Mouse (Mus musculus) bone marrow, adult 2 months (tissue): ENCODE data around the gene Pard6b. TPM values are rescaled to one million over a fixed set of nuclear protein-coding genes. Genes with fewer than 3 reads are reported as not detected.

ENCODE experiments used
- H3K27ac ChIP-seq: fragments of 200-500 bp; 2 replicates; pipeline ENCODE4 v1.5.1; 2012; ENCODE audit warnings: low read depth, mild to moderate bottlenecking, control low read depth, inconsistent platforms, low read length; ENCODE audit not compliant: control insufficient read depth, poor library complexity, insufficient read depth
- H3K4me1 ChIP-seq: fragments of 200-500 bp; 2 replicates; pipeline ENCODE4 v1.6.1; 2011; ENCODE audit warnings: low read length; ENCODE audit not compliant: control insufficient read depth, insufficient read depth
- H3K4me3 ChIP-seq: fragments of 200-500 bp; replicated peaks from 2 replicates; pipeline ENCODE3; 2011; ENCODE audit warnings: mild to moderate bottlenecking, low read depth, low read length, control low read depth; ENCODE audit not compliant: control insufficient read depth
- CTCF ChIP-seq: fragments of 200-500 bp; IDR thresholded peaks from 2 replicates; pipeline ENCODE4 v1.5.1; 2011; ENCODE audit warnings: low read length, control low read depth; ENCODE audit not compliant: control insufficient read depth, insufficient read depth
- POLR2A ChIP-seq: fragments of 200-500 bp; IDR thresholded peaks from 2 replicates; pipeline ENCODE4 v1.6.1; 2011; ENCODE audit warnings: low read depth, mild to moderate bottlenecking, control low read depth, low read length, borderline replicate concordance; ENCODE audit not compliant: control insufficient read depth
- WGBS: fragments of 180-500 bp; shearing (Covaris S2); methylation state at CpG from one replicate; pipeline ENCODE4 v1.1.7; 2018; 5-methylcytosine and 5-hydroxymethylcytosine counted together
- polyA plus RNA-seq: library from polyadenylated mRNA; stranded (reverse); fragments of >200 nt; gene quantifications from 2 replicates; pipeline ENCODE4 v1.2.4, GENCODE M21; 2011; ENCODE audit warnings: low replicate concordance; ENCODE audit not compliant: missing spikeins, insufficient read depth, insufficient read length

Pard6b gene
- polyA plus RNA-seq, 1 experiment, result not detected

- whole genome bisulfite sequencing, result 73% methylated on average over 5 of the region's 5 CpGs
- TF ChIP-seq POLR2A, result no peak
- no peak for TF ChIP-seq CTCF
- Histone ChIP-seq H3K27ac (no peak overlapping the region), H3K4me1 (no peaks in the 10 kb centered on the region), H3K4me3 (no peak overlapping the region)
These were observed 35.0 kb upstream of the Pard6b start for GRCm38 (mm10) chr2:168045771-168046170.

- H3K4me1 ChIP-seq, result no peaks in the 10 kb centered on the region
- TF ChIP-seq POLR2A (no peak), CTCF (no peak)
- no peak overlapping the region for H3K4me3 ChIP-seq
- no peak overlapping the region for H3K27ac ChIP-seq
- WGBS, result 85% methylated on average over 4 of the region's 4 CpGs
These were observed 34.3 kb upstream of the Pard6b start for GRCm38 (mm10) chr2:168046467-168046866.

DNA sequence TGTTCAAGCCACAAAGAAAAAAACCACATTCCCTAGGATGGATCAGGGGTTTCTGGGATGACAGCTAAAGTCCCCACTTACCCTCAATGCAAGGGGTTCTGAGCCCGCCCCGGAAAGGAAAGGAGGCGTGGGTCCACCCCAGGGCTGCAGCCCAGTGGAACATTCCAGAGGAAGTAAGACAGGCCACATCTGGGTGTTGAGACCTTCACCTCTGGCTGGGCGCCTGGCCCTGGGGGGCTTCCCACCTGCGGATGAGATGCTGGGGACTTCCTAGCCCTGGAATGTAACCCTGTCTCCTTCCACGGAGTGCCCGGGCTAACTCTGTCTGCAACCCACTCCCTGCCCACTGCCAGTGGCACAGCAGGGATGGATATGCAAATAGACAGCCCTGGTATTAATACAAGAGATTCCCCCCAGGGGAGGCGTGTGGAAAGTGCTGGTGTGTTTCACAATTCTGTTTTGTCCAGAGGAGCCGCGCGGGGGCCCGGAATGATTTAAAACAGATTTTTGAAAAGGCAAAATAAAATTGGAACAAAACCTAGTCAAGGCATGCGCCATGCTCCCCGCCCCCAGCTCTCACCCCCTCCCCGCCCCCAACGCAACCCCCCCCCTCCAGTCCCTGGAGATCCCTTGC, 31.7 kb upstream of the Pard6b start:
- TF ChIP-seq POLR2A (no peak), CTCF (no peak)
- Histone ChIP-seq H3K27ac (no peak overlapping the region), H3K4me3 (no peak overlapping the region), H3K4me1 (no peaks in the 10 kb centered on the region; the same call in 1 of the 2 replicates)
- 15% methylated on average over 16 of the region's 16 CpGs for WGBS

- Histone ChIP-seq H3K4me1 (no peaks in the 10 kb centered on the region; the same call in 1 of the 2 replicates), H3K27ac (no peak overlapping the region), H3K4me3 (peak overlapping the region; percentile 11)
- WGBS, result 3% methylated on average over 56 of the region's 56 CpGs
- TF ChIP-seq POLR2A (no peak), CTCF (no peak)
These were observed 30.5 kb upstream of the Pard6b start for GRCm38 (mm10) chr2:168050000-168050942.

GRCm38 (mm10) chr2:168052156-168052555, 28.6 kb upstream of the Pard6b start:
- Histone ChIP-seq H3K27ac (no peak overlapping the region), H3K4me3 (no peak overlapping the region), H3K4me1 (no peaks in the 10 kb centered on the region; the same call in 1 of the 2 replicates)
- TF ChIP-seq CTCF (no peak), POLR2A (no peak)
- WGBS, result 84% methylated on average over 1 of the region's 1 CpGs

GRCm38 (mm10) chr2:168052689-168053088, 28.1 kb upstream of the Pard6b start:
- TF ChIP-seq POLR2A, result no peak
- peak; percentile 56 for TF ChIP-seq CTCF
- WGBS, result 38% methylated on average over 2 of the region's 2 CpGs
- no peak overlapping the region for H3K4me3 ChIP-seq
- no peak overlapping the region for H3K27ac ChIP-seq
- no peaks in the 10 kb centered on the region; the same call in 1 of the 2 replicates for H3K4me1 ChIP-seq

GRCm38 (mm10) chr2:168054142-168054541, 26.7 kb upstream of the Pard6b start:
- 83% methylated on average over 11 of the region's 11 CpGs for WGBS
- H3K27ac ChIP-seq, result no peak overlapping the region
- TF ChIP-seq POLR2A (no peak), CTCF (no peak)
- no peak overlapping the region for H3K4me3 ChIP-seq
- no peaks in the 10 kb centered on the region; the same call in 1 of the 2 replicates for H3K4me1 ChIP-seq

DNA sequence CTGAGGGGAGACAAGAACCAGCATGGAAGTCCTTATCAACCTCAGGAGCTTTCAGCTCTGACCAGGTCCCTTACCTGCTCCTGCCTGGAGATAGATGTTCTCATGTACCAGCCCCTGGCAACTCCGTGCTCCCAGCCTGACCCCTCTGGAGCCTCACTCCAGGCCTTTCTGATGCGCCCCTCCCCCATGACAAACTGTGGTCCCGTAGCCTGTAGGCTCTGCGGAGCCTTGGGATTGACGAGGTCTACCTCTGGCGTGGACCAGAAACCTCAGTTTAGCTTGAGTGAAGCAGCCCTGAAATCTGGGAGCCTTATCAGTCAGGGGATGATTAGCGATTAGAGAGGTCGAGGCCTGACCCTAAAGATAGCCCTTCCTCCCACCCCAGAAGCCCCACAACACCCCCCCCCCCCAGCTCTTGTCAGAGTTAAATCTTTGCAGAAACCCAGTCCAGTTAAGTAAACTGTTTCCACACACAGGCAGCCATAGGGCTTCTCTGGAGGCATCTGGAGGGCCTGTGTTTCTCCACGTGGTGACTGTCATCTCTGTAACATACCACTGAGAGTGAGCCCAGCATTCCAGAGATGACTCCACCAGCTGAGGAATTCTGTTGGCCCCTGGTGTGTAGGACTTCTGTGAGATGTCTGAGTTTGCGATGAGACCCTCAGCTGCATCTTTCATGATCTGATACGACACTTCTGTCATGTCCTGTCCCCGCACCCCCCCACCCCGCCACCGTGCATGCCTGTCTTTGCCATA, 24.7 kb upstream of the Pard6b start:
- Histone ChIP-seq H3K4me3 (no peak overlapping the region), H3K4me1 (no peaks in the 10 kb centered on the region; the same call in 1 of the 2 replicates), H3K27ac (no peak overlapping the region)
- TF ChIP-seq POLR2A, result no peak
- TF ChIP-seq CTCF, result no peak
- 77% methylated on average over 14 of the region's 14 CpGs for WGBS
